Mouse (Mus musculus): Measurements from ENCODE around the gene Gprin1. TPM values are rescaled to one million over a fixed set of nuclear protein-coding genes. Genes with fewer than 3 reads are reported as not detected.

Gprin1 gene
- 16.8 and 17.4 TPM in 2 replicates for polyA plus RNA-seq (2014; fragmentation: Nextera tagmentation; extraction: Ambion mirVana)

GRCm38 (mm10) chr13:54749864-54750411 lies at the start of gene Gprin1:
Gprin1 (minus strand) TSS chr13:54749874.
- no peaks in the 10 kb centered on the region for H3K9me3 ChIP-seq (replicated peaks; ENCODE audit: control insufficient read depth, low read length)
- peak within 1 kb of the TSS; percentile 67 for H3K4me2 ChIP-seq (ENCODE audit: low read length)
- peak within 1 kb of the TSS; percentile 61 for H3K4me3 ChIP-seq (ENCODE audit: low read depth, low read length)
- H3K4me1 ChIP-seq (ENCODE audit: control insufficient read depth, insufficient read depth, low read length) = peaks cover 35% of the 10 kb centered on the region
- H3K27me3 ChIP-seq (replicated peaks; ENCODE audit: control insufficient read depth, insufficient read depth, low read length) = 0 out of 2 replicates have a peak, but pooled peaks cover 6% of the 10 kb centered on the region
- H3K36me3 ChIP-seq (ENCODE audit: control insufficient read depth, insufficient read depth, low read length) = 0 out of 2 replicates have a peak, but pooled peaks cover 4% of the 10 kb centered on the region
- DNase-seq (ENCODE audit: low spot score) (peak; percentile 72), ATAC-seq (peak; percentile 80)
- WGBS = 1% methylated on average over 29 of the region's 29 CpGs
- peak within 1 kb of the TSS; percentile 90 for H3K27ac ChIP-seq (ENCODE audit: low read depth, low read length)
- peak within 1 kb of the TSS; percentile 81 for H3K9ac ChIP-seq (ENCODE audit: low read length)

- no peaks in the 10 kb centered on the region for H3K27me3 ChIP-seq (replicated peaks; ENCODE audit: control insufficient read depth, insufficient read depth, low read length)
- no peaks in the 10 kb centered on the region for H3K4me1 ChIP-seq (ENCODE audit: control insufficient read depth, insufficient read depth, low read length)
- ATAC-seq = no peak
- no peak for DNase-seq (ENCODE audit: low spot score)
- H3K27ac ChIP-seq (ENCODE audit: low read depth, low read length) = no peak overlapping the region
- H3K9me3 ChIP-seq (replicated peaks; ENCODE audit: control insufficient read depth, low read length) = no peaks in the 10 kb centered on the region
- no peaks in the 10 kb centered on the region for H3K36me3 ChIP-seq (ENCODE audit: control insufficient read depth, insufficient read depth, low read length)
- H3K4me2 ChIP-seq (ENCODE audit: low read length) = no peak overlapping the region
- H3K4me3 ChIP-seq (ENCODE audit: low read depth, low read length) = no peak overlapping the region
- WGBS = 79% methylated on average over 10 of the region's 10 CpGs
- no peak overlapping the region for H3K9ac ChIP-seq (ENCODE audit: low read length)
Measured at GRCm38 (mm10) chr13:54798740-54799139, 49.1 kb upstream of the Gprin1 start.

- H3K4me2 ChIP-seq (ENCODE audit: low read length) = no peak overlapping the region
- DNase-seq (ENCODE audit: low spot score) (no peak), ATAC-seq (no peak)
- H3K9ac ChIP-seq (ENCODE audit: low read length) = no peak overlapping the region
- no peak overlapping the region for H3K4me3 ChIP-seq (ENCODE audit: low read depth, low read length)
- H3K4me1 ChIP-seq (ENCODE audit: control insufficient read depth, insufficient read depth, low read length) = no peaks in the 10 kb centered on the region
- no peaks in the 10 kb centered on the region for H3K9me3 ChIP-seq (replicated peaks; ENCODE audit: control insufficient read depth, low read length)
- no peaks in the 10 kb centered on the region for H3K27me3 ChIP-seq (replicated peaks; ENCODE audit: control insufficient read depth, insufficient read depth, low read length)
- no peak overlapping the region for H3K27ac ChIP-seq (ENCODE audit: low read depth, low read length)
- H3K36me3 ChIP-seq (ENCODE audit: control insufficient read depth, insufficient read depth, low read length) = no peaks in the 10 kb centered on the region
- WGBS = 85% methylated on average over 16 of the region's 16 CpGs
Measured at GRCm38 (mm10) chr13:54797861-54798643, 48.4 kb upstream of the Gprin1 start.

DNA sequence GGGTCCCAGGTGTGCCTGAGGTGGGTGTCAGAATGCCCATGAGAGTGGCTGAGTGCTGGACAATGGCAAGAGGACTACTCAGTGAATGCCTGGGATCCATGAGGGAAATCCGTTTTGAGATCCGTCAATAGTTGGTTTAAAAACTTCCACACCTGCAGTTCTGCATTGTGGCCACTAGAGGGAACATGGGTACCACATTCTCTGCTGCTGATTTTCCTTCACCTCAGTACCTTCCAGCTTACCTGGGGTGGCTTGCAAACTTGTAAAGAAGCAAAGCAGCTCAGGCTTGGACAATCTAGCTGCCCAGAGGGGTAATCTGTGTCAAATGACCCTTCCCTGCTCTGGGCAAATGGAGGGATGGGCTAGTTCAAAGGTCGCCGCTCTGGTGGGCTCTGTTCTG lies 47.7 kb upstream of the Gprin1 start:
- ATAC-seq = 0 out of 2 replicates have a peak, but pooled peaks have one; percentile 23
- 39% methylated on average over 4 of the region's 4 CpGs for WGBS
- no peaks in the 10 kb centered on the region for H3K27me3 ChIP-seq (replicated peaks; ENCODE audit: control insufficient read depth, insufficient read depth, low read length)

DNA sequence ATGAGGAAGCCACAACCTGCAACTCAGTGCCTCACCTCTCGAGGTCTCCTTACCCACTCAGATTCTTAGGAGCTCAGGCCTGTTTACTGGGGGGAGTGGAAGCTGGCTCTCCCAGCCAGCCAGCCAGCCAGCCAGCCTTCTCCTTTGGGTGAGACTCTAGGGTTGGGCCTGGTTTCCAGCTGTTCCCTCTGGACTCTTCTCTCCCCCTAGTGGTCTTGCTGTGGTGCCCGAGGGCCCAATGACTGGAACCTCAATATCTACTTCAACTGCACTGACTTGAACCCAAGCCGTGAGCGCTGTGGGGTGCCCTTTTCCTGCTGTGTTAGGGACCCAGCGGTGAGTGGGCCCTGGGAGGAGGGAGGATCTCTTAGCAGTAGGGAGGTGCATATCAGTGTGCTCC lies 45.2 kb upstream of the Gprin1 start:
- DNase-seq (ENCODE audit: low spot score) (no peak), ATAC-seq (no peak)
- H3K27ac ChIP-seq (ENCODE audit: low read depth, low read length) = no peak overlapping the region
- no peak overlapping the region for H3K4me2 ChIP-seq (ENCODE audit: low read length)
- H3K27me3 ChIP-seq (replicated peaks; ENCODE audit: control insufficient read depth, insufficient read depth, low read length) = 0 out of 2 replicates have a peak, but pooled peaks cover 6% of the 10 kb centered on the region
- 40% methylated on average over 5 of the region's 5 CpGs for WGBS
- H3K36me3 ChIP-seq (ENCODE audit: control insufficient read depth, insufficient read depth, low read length) = no peaks in the 10 kb centered on the region
- H3K9ac ChIP-seq (ENCODE audit: low read length) = no peak overlapping the region
- H3K9me3 ChIP-seq (replicated peaks; ENCODE audit: control insufficient read depth, low read length) = no peaks in the 10 kb centered on the region
- H3K4me3 ChIP-seq (ENCODE audit: low read depth, low read length) = no peak overlapping the region
- H3K4me1 ChIP-seq (ENCODE audit: control insufficient read depth, insufficient read depth, low read length) = peaks cover 1% of the 10 kb centered on the region; the same call in 1 of the 2 replicates

More for the DNA sequence above, 47.7 kb upstream of the Gprin1 start:
- no peaks in the 10 kb centered on the region for H3K9me3 ChIP-seq (replicated peaks; ENCODE audit: control insufficient read depth, low read length)
- no peak overlapping the region for H3K4me3 ChIP-seq (ENCODE audit: low read depth, low read length)
- H3K4me1 ChIP-seq (ENCODE audit: control insufficient read depth, insufficient read depth, low read length) = no peaks in the 10 kb centered on the region
- H3K27ac ChIP-seq (ENCODE audit: low read depth, low read length) = no peak overlapping the region
- H3K9ac ChIP-seq (ENCODE audit: low read length) = no peak overlapping the region
- no peaks in the 10 kb centered on the region for H3K36me3 ChIP-seq (ENCODE audit: control insufficient read depth, insufficient read depth, low read length)
- no peak overlapping the region for H3K4me2 ChIP-seq (ENCODE audit: low read length)
- peak; percentile 71 for DNase-seq (ENCODE audit: low spot score)

GRCm38 (mm10) chr13:54794002-54794577 lies 44.4 kb upstream of the Gprin1 start:
- Histone ChIP-seq H3K27ac (ENCODE audit: low read depth, low read length) (no peak overlapping the region), H3K9ac (ENCODE audit: low read length) (no peak overlapping the region), H3K4me2 (ENCODE audit: low read length) (no peak overlapping the region), H3K4me3 (ENCODE audit: low read depth, low read length) (no peak overlapping the region), H3K9me3 (replicated peaks; ENCODE audit: control insufficient read depth, low read length) (no peaks in the 10 kb centered on the region), H3K27me3 (replicated peaks; ENCODE audit: control insufficient read depth, insufficient read depth, low read length) (0 out of 2 replicates have a peak, but pooled peaks cover 6% of the 10 kb centered on the region), H3K36me3 (ENCODE audit: control insufficient read depth, insufficient read depth, low read length) (no peaks in the 10 kb centered on the region), H3K4me1 (ENCODE audit: control insufficient read depth, insufficient read depth, low read length) (peaks cover 3% of the 10 kb centered on the region; the same call in 1 of the 2 replicates)
- 76% methylated on average over 16 of the region's 16 CpGs for WGBS
- DNase-seq (ENCODE audit: low spot score) = no peak
- ATAC-seq = no peak

GRCm38 (mm10) chr13:54792259-54793230 lies 42.9 kb upstream of the Gprin1 start:
- Histone ChIP-seq H3K4me3 (ENCODE audit: low read depth, low read length) (no peak overlapping the region), H3K27me3 (replicated peaks; ENCODE audit: control insufficient read depth, insufficient read depth, low read length) (0 out of 2 replicates have a peak, but pooled peaks cover 6% of the 10 kb centered on the region), H3K36me3 (ENCODE audit: control insufficient read depth, insufficient read depth, low read length) (no peaks in the 10 kb centered on the region), H3K4me2 (ENCODE audit: low read length) (no peak overlapping the region), H3K9ac (ENCODE audit: low read length) (no peak overlapping the region), H3K27ac (ENCODE audit: low read depth, low read length) (no peak overlapping the region), H3K4me1 (ENCODE audit: control insufficient read depth, insufficient read depth, low read length) (peaks cover 3% of the 10 kb centered on the region; the same call in 1 of the 2 replicates), H3K9me3 (replicated peaks; ENCODE audit: control insufficient read depth, low read length) (no peaks in the 10 kb centered on the region)
- 20% methylated on average over 21 of the region's 21 CpGs for WGBS
- no peak for ATAC-seq
- no peak for DNase-seq (ENCODE audit: low spot score)

All from forebrain, embryonic 14.5 days (tissue).